Mouse (Mus musculus): ENCODE data around the gene Cdk2ap2.

DNA sequence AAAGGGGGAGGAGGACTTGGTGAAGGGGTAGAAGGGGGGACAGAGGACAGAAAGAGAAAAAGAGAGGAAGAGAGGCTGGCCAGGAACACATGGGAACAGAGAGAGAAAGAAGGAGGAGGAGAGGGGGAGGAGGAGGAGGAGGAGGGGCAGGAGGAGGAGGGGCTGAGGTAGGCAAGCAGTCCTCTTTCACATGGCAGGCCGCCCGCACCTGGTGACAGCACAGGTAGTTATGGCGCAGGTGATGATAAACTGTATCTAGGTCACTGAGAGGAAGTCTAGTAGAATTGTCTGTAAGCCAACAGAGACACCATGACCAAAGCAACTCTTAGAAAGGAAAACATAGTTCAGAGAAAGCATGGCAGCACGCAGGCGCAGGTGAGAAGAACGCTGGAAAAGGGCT, 25.6 kb upstream of the Cdk2ap2 start:
- TF ChIP-seq CTCF (conservative IDR thresholded peaks at IDR 0.05; ENCODE audit: insufficient read depth, insufficient read length, low read depth, low read length) (no peak), POLR2A (IDR thresholded peaks at IDR 0.05; ENCODE audit: low read depth, low read length) (no peak)
